Mouse (Mus musculus) limb, embryonic 11.5 days (tissue): ENCODE results near the gene Nlgn2. TPM values are rescaled to one million over a fixed set of nuclear protein-coding genes. Genes with fewer than 3 reads are reported as not detected.

ENCODE experiments used
- ATAC-seq: fragments of 200-750 bp; cut with Nextera tagmentation; 2 replicates; pipeline ENCODE4 v1.8.0; 2017; ENCODE audit warnings: low read depth; ENCODE audit not compliant: insufficient number of reproducible peaks, low FRiP score, low TSS enrichment
- DNase-seq: peaks from one replicate; pipeline ENCODE4 v3.0.0-alpha.2; 2015; ENCODE audit warnings: low spot score
- H3K27ac ChIP-seq: fragments of 300-500 bp; sonication (generic); replicated peaks from 2 replicates; pipeline ENCODE4 v1.5.1; 2014; ENCODE audit warnings: low read depth, mild to moderate bottlenecking, low read length
- H3K27me3 ChIP-seq: fragments of 300-500 bp; sonication (generic); 2 replicates; pipeline ENCODE4 v1.6.1; 2014; ENCODE audit warnings: mild to moderate bottlenecking, low read length, mixed read lengths; ENCODE audit not compliant: control insufficient read depth, insufficient read depth
- H3K36me3 ChIP-seq: fragments of 300-500 bp; sonication (generic); 2 replicates; pipeline ENCODE4 v1.6.1; 2014; ENCODE audit warnings: mild to moderate bottlenecking, low read length, moderate library complexity, mixed read lengths; ENCODE audit not compliant: control insufficient read depth, insufficient read depth
- H3K4me1 ChIP-seq: fragments of 300-500 bp; sonication (generic); 2 replicates; pipeline ENCODE4 v1.6.1; 2014; ENCODE audit warnings: low read length, mixed read lengths; ENCODE audit not compliant: control insufficient read depth, insufficient read depth
- H3K4me2 ChIP-seq: fragments of 300-500 bp; sonication (generic); 2 replicates; pipeline ENCODE4 v1.6.1; 2014; ENCODE audit warnings: low read depth, mild to moderate bottlenecking, moderate library complexity; ENCODE audit not compliant: severe bottlenecking
- H3K4me3 ChIP-seq: fragments of 300-500 bp; sonication (generic); 2 replicates; pipeline ENCODE4 v1.5.1; 2014; ENCODE audit warnings: low read depth, low read length
- H3K9ac ChIP-seq: fragments of 300-500 bp; sonication (generic); 2 replicates; pipeline ENCODE4 v1.6.1; 2014; ENCODE audit warnings: mild to moderate bottlenecking, low read length
- H3K9me3 ChIP-seq: fragments of 300-500 bp; sonication (generic); 2 replicates; pipeline ENCODE4 v1.6.1; 2016; ENCODE audit warnings: low read length; ENCODE audit not compliant: control insufficient read depth
- WGBS: fragments of 180-500 bp; shearing (Covaris S2); extraction: QIAGEN DNeasy Blood & Tissue Kit; methylation state at CpG from one replicate; pipeline ENCODE4 v1.1.7; 2014; 5-methylcytosine and 5-hydroxymethylcytosine counted together
- polyA plus RNA-seq: library from polyadenylated mRNA; unstranded; fragments of >200 nt; fragmentation: Nextera tagmentation; extraction: Ambion mirVana; gene quantifications from 2 replicates; pipeline ENCODE4 v1.2.1, GENCODE M21; 2014

Gene Nlgn2
- polyA plus RNA-seq, 1 experiment from 2014 or later = 5.8 TPM

DNA sequence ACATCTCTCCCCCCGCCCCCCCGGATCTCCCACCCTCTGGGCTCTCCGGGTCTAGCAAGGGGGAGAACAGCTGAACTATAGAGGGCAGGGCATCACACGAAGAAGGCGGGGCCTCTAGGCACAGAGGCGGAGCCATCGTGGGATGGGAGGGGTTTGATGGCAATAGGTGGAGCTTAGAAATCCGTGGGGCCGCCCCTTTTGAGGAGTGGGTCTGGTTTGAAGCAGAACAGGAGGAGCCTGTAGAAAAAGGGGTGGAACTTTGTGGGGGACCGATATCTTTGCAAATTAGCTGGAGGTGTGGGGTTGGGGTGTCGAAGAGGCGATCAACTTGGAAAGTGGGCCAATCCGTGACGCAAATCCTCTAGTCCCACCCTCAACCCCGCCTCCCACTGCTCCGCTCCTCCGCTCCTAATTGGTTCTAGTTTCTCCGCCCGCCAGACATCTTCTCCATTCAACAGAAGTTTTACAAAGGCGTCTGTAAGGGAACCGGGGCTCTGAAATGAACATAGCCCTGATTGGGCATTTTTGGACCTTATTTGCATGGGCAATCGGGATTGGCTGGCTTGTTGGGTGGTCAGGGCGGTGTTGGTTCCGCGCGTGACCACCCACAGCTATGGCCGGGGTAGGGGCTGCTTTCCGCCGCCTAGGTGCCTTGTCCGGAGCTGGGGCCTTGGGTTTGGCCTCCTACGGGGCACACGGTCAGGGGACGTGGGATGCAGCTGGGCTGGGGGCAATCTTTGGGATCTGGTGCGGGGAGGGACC, 549 bp upstream of the Nlgn2 start, which contains the start of gene Tmem256:
Gene Tmem256, plus strand, starts transcription at position 563 of the 762 bp plus-strand sequence.
- DNase-seq (peak; percentile 97), ATAC-seq (peak; percentile 89)
- H3K9me3 ChIP-seq = no peaks in the 10 kb centered on the region
- peak within 1 kb of the TSS; percentile 81 for H3K27ac ChIP-seq
- H3K4me2 ChIP-seq = peak within 1 kb of the TSS; percentile 85
- peaks cover 15% of the 10 kb centered on the region for H3K27me3 ChIP-seq
- H3K9ac ChIP-seq = peak within 1 kb of the TSS; percentile 70
- H3K4me1 ChIP-seq = peaks cover 24% of the 10 kb centered on the region
- H3K36me3 ChIP-seq = no peaks in the 10 kb centered on the region
- peak within 1 kb of the TSS; percentile 62 for H3K4me3 ChIP-seq
- whole genome bisulfite sequencing = under 1% methylated on average over 34 of the region's 34 CpGs

DNA sequence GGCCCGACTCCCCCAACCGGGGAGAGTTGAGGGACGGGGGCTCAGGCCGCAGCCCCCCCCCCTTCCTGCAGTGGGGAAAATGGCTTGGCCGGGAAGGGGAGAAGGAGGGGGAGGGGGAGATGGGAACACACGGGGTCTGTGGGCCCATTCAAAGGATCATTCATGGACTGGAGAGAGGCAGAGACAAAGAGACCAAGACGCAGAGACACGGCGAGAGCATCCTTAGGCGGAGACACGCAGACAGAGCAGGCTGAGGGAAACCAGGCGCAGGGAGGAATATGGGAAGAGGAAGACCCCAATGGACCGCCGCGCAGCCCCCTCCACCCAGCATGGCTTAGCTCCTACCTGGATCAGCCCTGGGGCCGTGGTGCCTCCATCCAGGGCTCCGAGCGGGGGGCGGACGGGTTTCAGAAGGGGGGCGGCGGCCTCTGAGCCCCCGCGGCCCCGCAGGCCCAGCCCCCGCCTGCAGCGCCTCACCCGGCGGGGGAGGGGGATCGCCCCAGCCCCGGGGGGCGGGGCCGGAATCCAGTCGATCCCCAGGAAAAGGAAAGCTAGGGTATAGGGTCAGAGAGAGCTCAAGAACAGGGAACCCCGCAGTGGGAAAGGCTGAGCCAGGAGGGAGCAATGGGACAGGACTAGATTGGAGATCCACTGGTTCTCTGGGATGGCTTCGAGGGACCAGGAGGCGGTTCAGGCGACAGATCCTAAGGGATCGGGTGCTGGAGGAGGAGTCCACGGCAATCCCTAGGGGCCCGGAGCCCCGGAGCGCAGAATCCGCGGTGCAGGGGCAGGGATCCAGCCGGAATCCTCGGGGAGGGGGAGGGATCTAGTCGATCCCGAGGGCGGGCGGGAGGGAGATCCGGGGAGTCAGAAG, 644 bp downstream of the Nlgn2 start:
- H3K27me3 ChIP-seq = peaks cover 18% of the 10 kb centered on the region
- H3K9ac ChIP-seq = peak overlapping the region; percentile 70
- peak overlapping the region; percentile 23 for H3K27ac ChIP-seq

DNA sequence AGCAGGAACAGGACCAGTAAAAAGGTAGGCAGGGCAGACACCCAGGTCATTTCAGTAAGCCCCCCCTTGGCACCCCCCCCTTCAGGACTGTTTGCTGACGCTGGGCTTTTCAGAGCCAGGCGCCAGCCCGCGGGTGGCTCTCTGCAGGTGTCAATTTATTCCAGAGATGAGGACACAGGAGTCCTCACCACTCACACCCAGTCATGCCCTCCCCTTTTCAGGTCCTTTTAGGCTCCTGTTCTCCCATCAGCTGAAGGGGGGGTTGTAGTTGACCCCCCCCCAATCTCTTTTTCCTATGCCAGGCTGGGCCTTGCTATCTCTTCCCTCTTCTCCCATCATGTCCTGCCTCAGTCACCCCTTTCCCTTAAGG, 1.6 kb downstream of the Nlgn2 start:
- WGBS = 5% methylated on average over 4 of the region's 4 CpGs

More for the DNA sequence above, 644 bp downstream of the Nlgn2 start:
- WGBS = 0% methylated on average over 48 of the region's 52 CpGs
- Histone ChIP-seq H3K9me3 (no peaks in the 10 kb centered on the region), H3K4me1 (peaks cover 24% of the 10 kb centered on the region), H3K36me3 (no peaks in the 10 kb centered on the region), H3K4me3 (peak overlapping the region; percentile 62), H3K4me2 (peak overlapping the region; percentile 85)
- ATAC-seq (no peak), DNase-seq (peak; percentile 62)

DNA sequence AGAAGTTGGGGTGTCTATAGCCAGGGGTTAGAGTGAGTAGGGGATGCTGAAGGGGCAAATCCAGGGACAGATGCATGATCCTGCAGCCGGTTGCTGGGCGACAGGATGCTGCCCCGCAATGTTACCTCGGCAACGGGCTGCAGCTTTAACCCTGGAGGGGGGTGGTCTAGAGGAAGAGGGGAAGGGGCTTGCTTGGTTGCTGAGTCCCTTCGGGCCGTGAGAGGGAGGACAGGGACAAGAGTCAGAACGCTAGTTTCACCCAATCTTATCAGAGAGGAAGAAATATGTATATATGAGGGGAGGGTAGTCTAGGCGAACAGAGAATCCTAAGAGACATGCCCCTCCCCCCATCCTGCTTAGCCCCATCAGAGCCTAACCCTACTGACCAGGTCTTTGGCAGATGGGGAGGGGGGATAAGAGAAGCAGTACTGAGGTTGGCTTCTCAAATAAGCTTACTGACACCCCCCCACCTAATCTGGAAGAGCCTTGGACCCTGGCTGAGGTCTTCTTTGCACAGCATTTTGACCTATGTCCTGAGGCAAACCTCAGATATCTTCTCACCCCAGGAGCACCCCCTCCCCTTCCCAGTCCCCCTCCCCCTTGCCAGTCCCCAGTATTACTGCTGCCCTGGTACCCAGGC, 2.1 kb downstream of the Nlgn2 start:
- Histone ChIP-seq H3K27ac (no peak overlapping the region), H3K4me2 (peak overlapping the region; percentile 85), H3K36me3 (no peaks in the 10 kb centered on the region), H3K4me1 (peaks cover 24% of the 10 kb centered on the region), H3K27me3 (peaks cover 18% of the 10 kb centered on the region), H3K4me3 (peak overlapping the region; percentile 62), H3K9me3 (no peaks in the 10 kb centered on the region), H3K9ac (no peak overlapping the region)
- ATAC-seq = no peak
- DNase-seq = peak; percentile 54
- 4% methylated on average over 9 of the region's 9 CpGs for WGBS

More for the DNA sequence above, 1.6 kb downstream of the Nlgn2 start:
- Histone ChIP-seq H3K36me3 (no peaks in the 10 kb centered on the region), H3K4me2 (peak overlapping the region; percentile 85), H3K4me3 (peak overlapping the region; percentile 62), H3K4me1 (peaks cover 24% of the 10 kb centered on the region), H3K27me3 (peaks cover 18% of the 10 kb centered on the region), H3K9me3 (no peaks in the 10 kb centered on the region), H3K9ac (no peak overlapping the region), H3K27ac (0 out of 2 replicates have a peak overlapping the region, but pooled peaks have one; percentile 31)
- ATAC-seq (no peak), DNase-seq (no peak)

DNA sequence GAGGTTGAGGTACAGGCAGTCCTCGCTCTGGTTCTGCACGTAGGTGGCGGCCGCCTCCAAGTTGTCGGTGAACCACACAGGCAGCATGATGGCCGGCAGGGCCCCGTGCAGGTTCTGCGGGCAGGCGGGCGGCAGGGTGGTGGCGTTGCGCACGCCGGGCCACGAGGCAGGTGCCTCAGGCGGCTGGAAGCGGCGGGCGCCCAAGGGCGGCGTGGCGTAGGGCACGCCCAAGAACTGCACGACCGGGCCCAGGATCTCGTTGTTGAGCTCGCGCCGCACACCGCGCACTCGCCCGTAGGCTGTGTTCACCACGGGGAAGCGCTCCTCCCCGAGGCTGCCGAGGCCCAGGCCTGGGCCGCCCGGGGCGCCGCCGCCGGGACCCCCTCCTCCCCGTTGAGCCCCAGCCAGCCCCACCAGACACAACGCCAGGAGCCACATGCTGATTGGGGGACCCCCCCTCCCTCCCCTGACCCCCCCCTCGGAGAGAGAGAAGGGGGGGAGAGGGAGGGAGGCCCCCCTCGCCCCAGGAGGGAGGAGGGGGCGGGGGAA, 3.5 kb downstream of the Nlgn2 start:
- Histone ChIP-seq H3K27ac (no peak overlapping the region), H3K36me3 (no peaks in the 10 kb centered on the region), H3K27me3 (peaks cover 18% of the 10 kb centered on the region), H3K4me1 (peaks cover 24% of the 10 kb centered on the region), H3K4me3 (peak overlapping the region; percentile 62), H3K9ac (peak overlapping the region; percentile 57), H3K9me3 (no peaks in the 10 kb centered on the region), H3K4me2 (peak overlapping the region; percentile 85)
- WGBS = 5% methylated on average over 44 of the region's 48 CpGs
- DNase-seq (peak; percentile 52), ATAC-seq (no peak)

DNA sequence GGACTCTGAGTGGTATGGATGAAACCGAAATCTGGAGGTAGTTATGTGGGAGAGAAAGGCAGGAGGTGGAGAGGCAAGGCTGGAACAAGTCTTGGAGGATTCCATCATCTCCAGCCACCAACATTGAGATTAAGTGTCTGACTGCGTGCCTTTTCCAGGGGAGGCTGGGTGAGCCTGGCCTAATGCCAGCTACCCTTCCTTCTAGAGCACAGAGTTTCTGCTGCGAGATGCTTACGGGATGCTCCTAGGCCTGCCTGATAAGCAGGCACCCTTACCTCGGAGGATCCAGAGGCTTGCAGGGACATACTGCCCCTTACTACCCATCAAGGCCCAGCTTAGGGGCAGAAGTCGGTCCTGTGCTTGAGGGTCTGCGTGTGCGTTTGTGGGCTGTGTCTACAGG, 4.0 kb downstream of the Nlgn2 start:
- ATAC-seq = no peak
- peaks cover 18% of the 10 kb centered on the region for H3K27me3 ChIP-seq
- no peak overlapping the region for H3K27ac ChIP-seq
- H3K36me3 ChIP-seq = no peaks in the 10 kb centered on the region
- no peaks in the 10 kb centered on the region for H3K9me3 ChIP-seq
- peaks cover 24% of the 10 kb centered on the region for H3K4me1 ChIP-seq
- peak overlapping the region; percentile 85 for H3K4me2 ChIP-seq
- no peak for DNase-seq
- H3K9ac ChIP-seq = peak overlapping the region; percentile 57
- WGBS = 57% methylated on average over 8 of the region's 8 CpGs
- H3K4me3 ChIP-seq = peak overlapping the region; percentile 62; the same call in 1 of the 2 replicates

DNA sequence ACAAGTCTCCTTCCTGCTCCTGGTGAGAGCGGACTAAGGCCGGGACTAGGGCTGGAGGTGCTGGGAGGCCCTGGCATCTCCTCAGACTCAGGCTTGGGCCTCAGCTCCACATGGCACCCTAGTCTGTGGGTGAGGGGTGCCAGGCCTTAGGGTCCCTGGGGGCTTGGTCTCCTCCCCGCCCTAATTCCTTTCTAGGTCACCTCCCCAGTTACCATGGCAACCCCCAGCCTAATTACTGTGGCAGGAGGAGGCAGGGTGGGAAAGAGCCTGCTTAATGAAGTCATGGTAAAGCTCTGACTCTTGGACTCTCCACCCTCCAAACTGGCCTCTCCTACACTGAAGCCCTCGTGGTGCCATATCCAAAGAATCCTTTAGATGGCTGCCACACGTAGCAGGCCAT, 8.8 kb downstream of the Nlgn2 start:
- 67% methylated on average over 5 of the region's 5 CpGs for WGBS
- DNase-seq (no peak), ATAC-seq (no peak)
- Histone ChIP-seq H3K4me3 (0 out of 2 replicates have a peak overlapping the region, but pooled peaks have one; percentile 2), H3K27ac (no peak overlapping the region), H3K9ac (no peak overlapping the region), H3K4me2 (no peak overlapping the region), H3K9me3 (no peaks in the 10 kb centered on the region), H3K36me3 (peaks cover 11% of the 10 kb centered on the region; the same call in 1 of the 2 replicates), H3K4me1 (no peaks in the 10 kb centered on the region; the same call in none of the 2 replicates), H3K27me3 (peaks cover 5% of the 10 kb centered on the region; the same call in 1 of the 2 replicates)
